Mouse (Mus musculus) B cell, adult 62 days (primary cell): Measurements from ENCODE around the gene Klhl18. TPM values are rescaled to one million over a fixed set of nuclear protein-coding genes. Genes with fewer than 3 reads are reported as not detected.

Source experiments
- total RNA-seq: library from RNA; stranded (reverse); gene quantifications from 4 replicates; pipeline ENCODE4 v1.2.4, GENCODE M21; 2023

Klhl18 gene
- total RNA-seq: 49.0 to 52.0 TPM (median 50.9 TPM) in 4 replicates

DNA sequence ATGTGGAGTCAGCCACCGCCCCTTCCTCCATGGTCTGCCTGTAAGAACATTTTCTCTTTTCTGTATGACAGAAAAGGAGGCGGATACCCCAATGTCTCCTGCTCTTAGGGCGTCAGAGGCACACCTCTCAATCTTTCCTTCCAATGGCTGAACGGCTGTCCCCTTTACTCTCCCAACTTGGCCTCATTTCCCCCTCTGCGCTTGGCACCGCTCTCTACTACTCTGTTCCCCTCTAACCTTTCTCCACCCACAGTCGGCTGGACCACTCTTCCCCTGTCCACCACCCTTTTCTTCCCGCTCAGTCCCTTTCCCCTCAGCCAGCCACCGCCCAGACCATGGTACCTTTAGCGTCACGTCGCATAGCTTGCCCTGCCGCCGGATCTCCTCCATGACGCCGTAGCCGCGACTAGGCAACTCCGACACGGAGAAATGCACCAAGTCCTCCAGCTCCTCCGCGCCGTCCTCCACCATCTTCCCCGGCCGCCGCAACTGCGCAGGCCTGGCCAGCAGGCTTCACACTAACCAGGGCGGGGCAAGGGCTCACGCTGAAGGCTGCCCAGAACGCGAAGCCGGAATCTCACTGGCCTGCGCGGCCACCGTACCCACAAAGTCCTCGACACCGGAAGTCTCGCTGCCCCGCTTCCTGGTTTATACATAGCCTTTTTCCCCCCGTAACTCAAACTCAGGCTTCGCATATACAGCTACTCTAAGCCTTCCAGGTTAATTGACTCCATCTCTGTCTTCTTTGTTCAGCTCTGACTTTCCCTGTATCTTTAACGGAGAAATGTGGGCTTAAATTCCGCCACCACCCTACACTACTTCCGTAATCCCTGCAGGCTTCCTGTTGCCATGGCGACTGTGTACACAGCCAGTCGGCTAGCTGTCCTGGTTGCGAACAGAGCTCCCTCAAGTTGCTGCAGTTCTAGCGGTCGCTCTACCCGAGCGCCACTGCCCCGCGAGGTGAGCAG lies at the start of gene Klhl18, which contains the start of gene Kif9:
Klhl18 (minus strand) TSS at position 571 of the 968 bp plus-strand sequence.
Kif9 (plus strand) TSS at position 835 of the 968 bp plus-strand sequence.

DNA sequence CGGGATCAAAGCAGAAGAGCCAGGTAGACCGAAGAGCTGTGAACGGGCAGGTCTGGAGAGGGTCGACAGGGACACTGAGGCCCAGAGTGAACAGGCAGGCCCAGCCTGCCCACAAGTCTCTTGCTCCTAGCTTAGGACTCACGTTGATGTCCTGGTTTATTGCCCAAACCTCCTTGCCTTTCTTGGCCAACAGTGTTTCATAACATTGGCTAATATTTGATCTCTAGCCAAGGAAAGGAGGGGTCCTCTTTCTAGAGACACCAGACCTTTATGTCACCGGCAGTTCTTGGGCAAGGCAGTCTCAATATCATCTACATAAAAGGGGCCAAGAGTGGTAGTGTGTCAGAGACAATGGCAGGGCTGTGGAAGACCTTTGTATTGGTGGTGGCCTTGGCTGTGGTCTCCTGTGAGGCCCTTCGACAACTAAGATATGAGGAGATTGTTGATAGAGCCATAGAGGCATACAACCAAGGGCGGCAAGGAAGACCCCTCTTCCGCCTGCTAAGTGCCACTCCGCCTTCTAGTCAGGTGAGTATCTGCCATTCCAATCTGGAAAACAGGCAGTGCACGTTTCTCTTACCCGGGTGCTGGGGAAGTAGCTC lies 56.9 kb downstream of the Klhl18 start, which contains the start of gene Ngp:
Ngp (plus strand) TSS at position 237 of the 602 bp plus-strand sequence.

DNA sequence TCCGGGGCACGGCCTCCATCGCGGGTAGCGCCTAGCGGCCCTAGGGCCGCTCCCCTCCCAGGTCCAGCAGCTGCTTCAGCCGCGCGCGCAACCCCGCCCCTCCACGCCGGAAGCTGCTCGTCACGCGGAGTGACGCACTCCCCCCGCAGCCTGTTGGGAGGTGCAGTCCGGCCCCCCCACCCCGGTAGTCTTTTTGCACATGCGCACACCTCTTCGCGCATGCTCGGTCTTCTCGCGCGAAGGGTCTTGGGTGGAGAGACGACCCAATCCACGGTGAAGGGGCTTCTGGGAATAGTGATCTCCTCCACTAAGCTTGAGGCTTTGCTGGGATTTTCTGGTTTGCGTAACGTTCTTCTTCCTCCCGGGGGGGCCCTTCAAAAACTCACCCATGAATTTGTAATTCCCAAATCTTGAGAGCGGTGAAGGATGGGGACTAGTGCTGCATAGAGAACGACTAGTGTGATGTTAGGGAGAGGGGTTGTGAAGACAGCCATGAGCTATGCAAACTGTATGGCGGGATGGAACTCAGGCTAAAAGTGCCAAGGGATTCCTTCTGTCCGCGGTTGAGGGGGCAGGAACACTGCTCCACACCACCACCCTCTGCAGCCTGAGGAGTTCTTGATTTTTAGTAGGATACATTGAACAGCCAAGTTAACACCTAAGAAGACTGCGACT lies 68.3 kb downstream of the Klhl18 start, which contains the start of gene Ptpn23:
Ptpn23 (minus strand) TSS at position 115 of the 675 bp plus-strand sequence.

Other genes starting within 250 kb of the Klhl18 start
- gene Cspg5, start 232.9 kb downstream of the Klhl18 start, total RNA-seq: 2.9 to 3.4 TPM (median 3.2 TPM) in 4 replicates
- 7.4 to 9.7 TPM (median 8.0 TPM) in 4 replicates for gene Elp6, start 171.5 kb downstream of the Klhl18 start, total RNA-seq
- 69.3 to 87.5 TPM (median 75.0 TPM) in 4 replicates for gene Scap, start 143.4 kb downstream of the Klhl18 start, total RNA-seq
- 154 to 174 TPM (median 164 TPM) in 4 replicates for gene Ptpn23, start 68.5 kb downstream of the Klhl18 start, total RNA-seq
- gene Ngp, start 56.9 kb downstream of the Klhl18 start, total RNA-seq: 2.3 to 3.3 TPM (median 2.7 TPM) in 4 replicates
- gene Kif9, start 264 bp upstream of the Klhl18 start, total RNA-seq: 2.7 to 3.7 TPM (median 3.2 TPM) in 4 replicates
- gene Setd2, start 55.9 kb upstream of the Klhl18 start, total RNA-seq: 215 to 230 TPM (median 227 TPM) in 4 replicates
- gene Nradd, start 147.8 kb upstream of the Klhl18 start, total RNA-seq: 1.6 to 4.4 TPM (median 2.6 TPM) in 4 replicates
- 36.1 to 45.8 TPM (median 41.4 TPM) in 4 replicates for gene Nbeal2, start 177.5 kb upstream of the Klhl18 start, total RNA-seq
- gene Ccdc12, start 179.8 kb upstream of the Klhl18 start, total RNA-seq: 84.9 to 118 TPM (median 98.9 TPM) in 4 replicates